ENCODE assay signal across 10 mouse cellular contexts in the genomic region with DNA sequence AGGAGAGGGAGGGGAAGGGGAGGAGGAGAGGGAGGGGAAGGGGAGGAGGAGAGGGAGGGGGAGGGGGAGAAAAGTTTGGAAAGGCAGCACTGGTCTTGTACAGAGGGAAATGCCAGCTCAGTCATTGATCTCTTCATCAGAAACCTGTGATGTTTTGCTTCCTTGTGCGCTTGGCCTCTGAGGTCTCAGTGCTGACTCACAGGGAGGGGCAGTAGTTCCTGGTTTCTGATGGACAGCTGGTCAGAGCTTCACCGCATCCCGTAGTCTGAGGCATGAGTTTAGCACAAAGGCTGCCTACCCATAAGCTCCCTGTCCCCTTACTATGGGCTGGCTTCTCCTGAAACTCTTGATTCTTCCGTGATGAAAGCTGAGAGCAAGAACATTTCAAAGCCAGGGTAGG. TPM values are rescaled to one million over a fixed set of nuclear protein-coding genes. Genes with fewer than 3 reads are reported as not detected.
DNase-seq lines count a peak whose midpoint lies in the region; ATAC-seq and TF ChIP-seq lines count a peak whose summit lies in the region.
"Had no signal": no experiment of that assay in that cellular context is flagged by ENCODE, and none has a peak within 500 bp of the region (broad histone marks: within the 10 kb centered on the region; RNA-seq: fewer than 3 reads in every experiment).

No protein-coding gene starts in this region.

- ATAC-seq in G1E (ENCODE audit: extremely low read depth, insufficient number of reproducible peaks, low FRiP score, poor library complexity, severe bottlenecking), result peak; percentile 76; the same call in 1 of the 2 replicates
- peak; percentile 63 for ATAC-seq in intestine, embryonic 16.5 days
- ATAC-seq: hindbrain, embryonic 16.5 days had no signal

- TF ChIP-seq CTCF in G1E (IDR thresholded peaks at IDR 0.05; ENCODE audit: low read depth, low read length), result no peak
- no peak for TF ChIP-seq CTCF in left cerebral cortex, adult 2 months (IDR thresholded peaks at IDR 0.05)

- H3K9ac ChIP-seq in intestine, embryonic 16.5 days (ENCODE audit: low read depth, low read length), result no peak overlapping the region

- peak; percentile 69 for DNase-seq in 3T3-L1 (ENCODE audit: low read depth, low spot score)
- no peak for DNase-seq in G1E (ENCODE audit: low spot score)
- DNase-seq in frontal cortex, postnatal 10 days (ENCODE audit: low spot score in 2 of 2), result no peak
- no peak for DNase-seq in left cerebral cortex, adult 2 months (ENCODE audit: extremely low spot score in 1 of 2, low spot score in 2 of 2)
- DNase-seq in thymus, postnatal 14 days, result no peak
- DNase-seq: cerebellum, postnatal 14 days had no signal

- peaks cover 24% of the 10 kb centered on the region for H3K4me1 ChIP-seq in G1E (ENCODE audit: insufficient read depth, low read depth, low read length)
- no peaks in the 10 kb centered on the region; the same call in 1 of the 2 replicates for H3K4me1 ChIP-seq in intestine, embryonic 16.5 days (ENCODE audit: control insufficient read depth, insufficient read depth, low read length)
- H3K4me1 ChIP-seq in megakaryocyte, embryonic 14.5 days, result peaks cover 69% of the 10 kb centered on the region

- intact Hi-C loops in left cerebral cortex, adult 2 months (cut with DNase I), result no loop called here

- H3K4me2 ChIP-seq in intestine, embryonic 16.5 days (ENCODE audit: low read depth, low read length), result no peak overlapping the region

- H3K9me3 ChIP-seq in G1E (replicated peaks), result no peaks in the 10 kb centered on the region
- no peaks in the 10 kb centered on the region for H3K9me3 ChIP-seq in intestine, embryonic 16.5 days (ENCODE audit: control insufficient read depth, low read length)
- no peaks in the 10 kb centered on the region for H3K9me3 ChIP-seq in megakaryocyte, embryonic 14.5 days

- H3K27ac ChIP-seq in intestine, embryonic 16.5 days (ENCODE audit: low read length), result no peak overlapping the region
- no peak overlapping the region for H3K27ac ChIP-seq in left cerebral cortex, adult 2 months
- H3K27ac ChIP-seq: layer of hippocampus, adult 2 months had no signal

- H3K36me3 ChIP-seq in G1E (replicated peaks), result no peaks in the 10 kb centered on the region
- no peaks in the 10 kb centered on the region for H3K36me3 ChIP-seq in intestine, embryonic 16.5 days (ENCODE audit: control insufficient read depth, insufficient read depth, low read length)
- no peaks in the 10 kb centered on the region for H3K36me3 ChIP-seq in megakaryocyte, embryonic 14.5 days (replicated peaks; ENCODE audit: low read length)

- WGBS in intestine, embryonic 16.5 days, result 27% methylated on average over 4 of the region's 4 CpGs

- H3K27me3 ChIP-seq in G1E (ENCODE audit: insufficient read depth, low read length), result no peaks in the 10 kb centered on the region; the same call in 1 of the 2 replicates
- H3K27me3 ChIP-seq in intestine, embryonic 16.5 days (replicated peaks; ENCODE audit: control insufficient read depth, insufficient read depth, low read length), result no peaks in the 10 kb centered on the region
- peaks cover 2% of the 10 kb centered on the region for H3K27me3 ChIP-seq in megakaryocyte, embryonic 14.5 days (replicated peaks)

- no peak overlapping the region; the same call in 1 of the 2 replicates for H3K4me3 ChIP-seq in G1E (ENCODE audit: low read depth, low read length)
- H3K4me3 ChIP-seq in intestine, embryonic 16.5 days (ENCODE audit: low read length), result no peak overlapping the region
- peak overlapping the region; percentile 34 for H3K4me3 ChIP-seq in megakaryocyte, embryonic 14.5 days (replicated peaks)
- no peak overlapping the region for H3K4me3 ChIP-seq in left cerebral cortex, adult 2 months
- H3K4me3 ChIP-seq: layer of hippocampus, adult 2 months had no signal

RNA-seq across cellular contexts. Expression of gene Ccdc57, which starts 6.1 kb away (rescaled TPM):
- total RNA-seq in G1E (2014; fragmentation: Nextera tagmentation) (4.2 and 7.0 TPM in 2 replicates), G1E (2017) (2.5 and 2.6 TPM in 2 replicates)
- polyA plus RNA-seq in G1E (2012), result 2.6 and 2.8 TPM in 2 replicates
- polyA plus RNA-seq in intestine, embryonic 16.5 days (2015; fragmentation: Nextera tagmentation; extraction: Ambion mirVana), result 3.6 and 4.3 TPM in 2 replicates
- polyA plus RNA-seq in megakaryocyte, embryonic 14.5 days (2012; ENCODE audit: insufficient read depth, low replicate concordance), result 2.0 TPM in 1 of 2 replicates, not detected in the other
- 1 to 10 TPM; 8.5 to 9.5 TPM for total RNA-seq in left cerebral cortex, adult 2 months (2021)

RNA-seq across cellular contexts. Expression of gene Slc16a3, which starts 9.5 kb away (rescaled TPM):
- total RNA-seq in G1E (2014; fragmentation: Nextera tagmentation), result 4.3 TPM in 1 of 2 replicates, not detected in the other
- total RNA-seq in G1E (2017), result 10.0 and 15.5 TPM in 2 replicates
- 13.1 and 17.4 TPM in 2 replicates for polyA plus RNA-seq in G1E (2012)
- 83.8 and 92.6 TPM in 2 replicates for polyA plus RNA-seq in intestine, embryonic 16.5 days (2015; fragmentation: Nextera tagmentation; extraction: Ambion mirVana)
- polyA plus RNA-seq in megakaryocyte, embryonic 14.5 days (2012; ENCODE audit: insufficient read depth, low replicate concordance), result 673 and 816 TPM in 2 replicates
- total RNA-seq in left cerebral cortex, adult 2 months (2021), result 1 to 10 TPM; 3.3 to 4.5 TPM

RNA-seq across cellular contexts. Expression of gene Csnk1d, which starts 52.3 kb away (rescaled TPM):
- 116 and 146 TPM in 2 replicates for total RNA-seq in G1E (2014; fragmentation: Nextera tagmentation)
- 61.2 and 73.6 TPM in 2 replicates for total RNA-seq in G1E (2017)
- 195 and 227 TPM in 2 replicates for polyA plus RNA-seq in G1E (2012)
- polyA plus RNA-seq in intestine, embryonic 16.5 days (2015; fragmentation: Nextera tagmentation; extraction: Ambion mirVana), result 93.9 and 97.7 TPM in 2 replicates
- polyA plus RNA-seq in megakaryocyte, embryonic 14.5 days (2012; ENCODE audit: insufficient read depth, low replicate concordance), result 152 and 176 TPM in 2 replicates
- 100 to 1,000 TPM; 126 to 132 TPM for total RNA-seq in left cerebral cortex, adult 2 months (2021)
